Mouse (Mus musculus): ENCODE results near the gene Hs3st3b1.

GRCm38 (mm10) chr11:63923386-63923785 lies 1.3 kb upstream of the Hs3st3b1 start:
- TF ChIP-seq CTCF (IDR thresholded peaks at IDR 0.05; ENCODE audit: low read depth) (no peak), EP300 (IDR thresholded peaks at IDR 0.05; ENCODE audit: low read depth) (no peak)

All from heart, postnatal 0 days (tissue).